Mouse (Mus musculus) liver, embryonic 14.5 days (tissue): ENCODE measurements around the gene Zcchc12. TPM values are rescaled to one million over a fixed set of nuclear protein-coding genes. Genes with fewer than 3 reads are reported as not detected.

Experiments used
- ATAC-seq: fragments of 200-750 bp; cut with Nextera tagmentation; 2 replicates; pipeline ENCODE4 v1.8.0; 2017; ENCODE audit warnings: moderate number of reproducible peaks, mild to moderate bottlenecking, moderate library complexity; ENCODE audit not compliant: insufficient read depth
- DNase-seq, 3 experiments: peaks; one replicate each; pipeline ENCODE4 v3.0.0-alpha.2; 2012 to 2013; ENCODE audit warnings: low read depth in 3 of 3, low spot score in 3 of 3
- H3K27ac ChIP-seq: fragments of 300-500 bp; sonication (generic); 2 replicates; pipeline ENCODE4 v1.5.1; 2014; ENCODE audit warnings: moderate library complexity, mild to moderate bottlenecking, control low read depth, inconsistent platforms
- H3K27me3 ChIP-seq: fragments of 300-500 bp; sonication (generic); 2 replicates; pipeline ENCODE4 v1.6.1; 2014; ENCODE audit warnings: mild to moderate bottlenecking, low read length, moderate library complexity; ENCODE audit not compliant: control insufficient read depth, insufficient read depth
- H3K36me3 ChIP-seq: fragments of 300-500 bp; sonication (generic); replicated peaks from 2 replicates; pipeline ENCODE4 v1.6.1; 2014; ENCODE audit warnings: low read depth; ENCODE audit not compliant: control insufficient read depth, insufficient read depth
- H3K4me1 ChIP-seq, 2 experiments: fragments of 200-500 bp in 1 of 2; fragments of 300-500 bp in 1 of 2; sonication (generic) in 1 of 2; replicated peaks; 2 replicates each; pipeline ENCODE4 v1.6.1; 2012 to 2014; ENCODE audit warnings: antibody characterized with exemption in 1 of 2, inconsistent platforms in 1 of 2, low read length in 1 of 2; ENCODE audit not compliant: control insufficient read depth in 2 of 2, insufficient read depth in 2 of 2
- H3K4me2 ChIP-seq: fragments of 300-500 bp; sonication (generic); 2 replicates; pipeline ENCODE4 v1.6.1; 2014; ENCODE audit warnings: low read depth, mild to moderate bottlenecking, control low read depth, moderate library complexity
- H3K4me3 ChIP-seq, 2 experiments: fragments of 200-500 bp in 1 of 2; fragments of 300-500 bp in 1 of 2; sonication (generic) in 1 of 2; 2 replicates each; pipeline ENCODE4 v1.5.1; 2012 to 2014; ENCODE audit warnings: low read depth in 2 of 2, low read length in 2 of 2, mild to moderate bottlenecking in 2 of 2, control low read depth in 1 of 2, inconsistent platforms in 1 of 2, moderate library complexity in 1 of 2; ENCODE audit not compliant: insufficient read depth in 1 of 2
- H3K9ac ChIP-seq: fragments of 300-500 bp; sonication (generic); replicated peaks from 2 replicates; pipeline ENCODE4 v1.6.1; 2014; ENCODE audit warnings: mild to moderate bottlenecking, control low read depth, moderate library complexity
- H3K9me3 ChIP-seq: fragments of 300-500 bp; sonication (generic); 2 replicates; pipeline ENCODE4 v1.6.1; 2016; ENCODE audit warnings: low read length, mixed read lengths; ENCODE audit not compliant: control insufficient read depth
- CTCF ChIP-seq: IDR thresholded peaks from 2 replicates; pipeline ENCODE4 v1.5.1; 2016; ENCODE audit warnings: antibody characterized with exemption, low read depth, control low read depth
- EP300 ChIP-seq: IDR thresholded peaks from 2 replicates; pipeline ENCODE4 v1.6.1; 2016; ENCODE audit warnings: antibody characterized with exemption, low read depth
- WGBS: fragments of 180-500 bp; shearing (Covaris S2); extraction: QIAGEN DNeasy Blood & Tissue Kit; methylation state at CpG from one replicate; pipeline ENCODE4 v1.1.7; 2014; ENCODE audit not compliant: insufficient replicate concordance; 5-methylcytosine and 5-hydroxymethylcytosine counted together
- polyA plus RNA-seq, 2 experiments: library from polyadenylated mRNA; depleted of rRNA in 1 of 2; stranded (reverse) in 1 of 2; unstranded in 1 of 2; fragments of >200 nt; fragmentation: Nextera tagmentation in 1 of 2; extraction: Ambion mirVana in 1 of 2; gene quantifications; 2 replicates each; pipeline versions ENCODE4 v1.2.1 to v1.2.3; 2012 to 2014

Zcchc12 gene
- 0.03 and 0.17 TPM in 2 replicates for polyA plus RNA-seq (2012; rRNA removed)
- polyA plus RNA-seq (2014; fragmentation: Nextera tagmentation; extraction: Ambion mirVana), result 0.08 TPM in 1 of 2 replicates, not detected in the other

- no peaks in the 10 kb centered on the region for H3K36me3 ChIP-seq
- no peak within 1 kb of the TSS for H3K4me3 ChIP-seq
- H3K4me1 ChIP-seq, result no peaks in the 10 kb centered on the region
- WGBS, result 18% methylated on average over 23 of the region's 28 CpGs
- ATAC-seq, result no peak
- H3K9ac ChIP-seq, result no peak within 1 kb of the TSS
- H3K4me2 ChIP-seq, result no peak within 1 kb of the TSS
- DNase-seq, result no peak
- TF ChIP-seq CTCF (no peak), EP300 (no peak)
- no peak within 1 kb of the TSS for H3K27ac ChIP-seq
- H3K27me3 ChIP-seq, result no peaks in the 10 kb centered on the region; the same call in 1 of the 2 replicates
- H3K9me3 ChIP-seq, result no peaks in the 10 kb centered on the region
These were observed at the start of gene Zcchc12 for GRCm38 (mm10) chrX:36195736-36196525. Zcchc12 (plus strand) TSS chrX:36195904.

DNA sequence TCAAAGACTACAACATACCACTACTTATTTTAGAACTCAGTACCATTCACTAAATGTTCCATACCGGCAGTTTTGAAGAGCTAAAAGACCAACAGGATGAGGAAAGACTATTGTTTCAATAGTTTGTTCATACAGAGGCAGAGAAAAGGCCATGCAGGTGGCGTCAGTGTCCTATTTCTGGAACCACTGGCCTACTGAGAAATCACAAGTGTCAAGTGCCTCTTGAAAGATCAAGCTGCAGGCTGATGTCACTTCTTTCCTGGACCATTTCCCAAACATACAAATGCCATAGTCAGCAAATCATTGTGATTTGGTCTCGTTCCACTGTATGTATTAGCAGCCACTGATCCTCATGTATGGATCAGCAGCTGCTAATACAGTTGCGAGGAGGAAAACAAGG is 49.0 kb upstream of the Zcchc12 start:
- Histone ChIP-seq H3K4me2 (no peak overlapping the region), H3K36me3 (no peaks in the 10 kb centered on the region), H3K4me1 (no peaks in the 10 kb centered on the region), H3K9ac (no peak overlapping the region), H3K4me3 (no peak overlapping the region), H3K27ac (no peak overlapping the region), H3K27me3 (no peaks in the 10 kb centered on the region), H3K9me3 (no peaks in the 10 kb centered on the region)
- 46% methylated on average over 4 of the region's 4 CpGs for WGBS
- TF ChIP-seq EP300 (no peak), CTCF (no peak)
- no peak for DNase-seq
- ATAC-seq, result no peak

- TF ChIP-seq CTCF (no peak), EP300 (no peak)
- DNase-seq (no peak), ATAC-seq (no peak)
- no peaks in the 10 kb centered on the region for H3K9me3 ChIP-seq
- H3K36me3 ChIP-seq, result no peaks in the 10 kb centered on the region
- no peak overlapping the region for H3K27ac ChIP-seq
- H3K4me2 ChIP-seq, result no peak overlapping the region
- no peaks in the 10 kb centered on the region for H3K27me3 ChIP-seq
- H3K4me3 ChIP-seq, result no peak overlapping the region
- H3K4me1 ChIP-seq, result no peaks in the 10 kb centered on the region
- no peak overlapping the region for H3K9ac ChIP-seq
These were observed 45.6 kb upstream of the Zcchc12 start for GRCm38 (mm10) chrX:36150100-36150499.

DNA sequence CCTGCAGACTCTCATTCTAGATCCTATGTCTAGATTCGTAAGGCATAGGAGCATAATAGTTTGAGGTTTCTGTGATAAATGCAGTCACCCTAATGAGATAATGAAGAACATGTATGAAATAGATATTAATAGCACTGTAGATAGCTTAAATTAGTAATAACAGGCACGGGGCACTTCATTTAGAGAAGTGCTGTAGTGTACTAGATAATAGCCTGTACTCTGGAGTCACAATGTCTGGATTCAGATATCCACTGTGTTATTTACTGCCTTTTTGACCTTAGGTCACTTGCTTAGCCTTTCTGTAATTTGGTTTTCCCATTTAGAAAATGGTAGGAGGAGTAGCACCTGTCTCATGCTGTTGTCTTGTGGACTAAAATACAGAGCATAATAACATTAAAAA is 39.0 kb upstream of the Zcchc12 start:
- H3K27ac ChIP-seq, result no peak overlapping the region
- DNase-seq (no peak), ATAC-seq (no peak)
- no peak overlapping the region for H3K4me2 ChIP-seq
- H3K4me1 ChIP-seq, result no peaks in the 10 kb centered on the region
- H3K9ac ChIP-seq, result no peak overlapping the region
- H3K9me3 ChIP-seq, result no peaks in the 10 kb centered on the region
- WGBS, result 30% methylated on average over 2 of the region's 2 CpGs
- no peaks in the 10 kb centered on the region for H3K36me3 ChIP-seq
- TF ChIP-seq CTCF (no peak), EP300 (no peak)
- H3K27me3 ChIP-seq, result no peaks in the 10 kb centered on the region
- no peak overlapping the region for H3K4me3 ChIP-seq

- Histone ChIP-seq H3K27ac (no peak overlapping the region), H3K9me3 (no peaks in the 10 kb centered on the region), H3K9ac (no peak overlapping the region), H3K36me3 (no peaks in the 10 kb centered on the region), H3K4me2 (no peak overlapping the region), H3K4me3 (no peak overlapping the region), H3K4me1 (no peaks in the 10 kb centered on the region), H3K27me3 (no peaks in the 10 kb centered on the region)
- TF ChIP-seq CTCF, result no peak
- TF ChIP-seq EP300, result no peak
- ATAC-seq (no peak), DNase-seq (no peak)
- 30% methylated on average over 4 of the region's 4 CpGs for WGBS
These were observed 34.1 kb upstream of the Zcchc12 start for GRCm38 (mm10) chrX:36161567-36161966.
